ENCODE assay signal across 17 mouse cellular contexts in genomic region chr16:91228238-91229071, GRCm38 (mm10). TPM values are rescaled to one million over a fixed set of nuclear protein-coding genes. Genes with fewer than 3 reads are reported as not detected.
DNase-seq lines count a peak whose midpoint lies in the region; ATAC-seq and TF ChIP-seq lines count a peak whose summit lies in the region.
"Had no signal": no experiment of that assay in that cellular context is flagged by ENCODE, and none has a peak within 500 bp of the region (broad histone marks: within the 10 kb centered on the region; RNA-seq: fewer than 3 reads in every experiment).

No protein-coding gene starts in this region.

- H3K27me3 ChIP-seq in embryonic facial prominence, embryonic 10.5 days (replicated peaks; ENCODE audit: low read depth, poor library complexity, severe bottlenecking) = peaks cover 100% of the 10 kb centered on the region
- H3K27me3 ChIP-seq in hindbrain, embryonic 11.5 days (ENCODE audit: control insufficient read depth, insufficient read depth, low read length) = peaks cover 99% of the 10 kb centered on the region
- peaks cover 100% of the 10 kb centered on the region for H3K27me3 ChIP-seq in midbrain, embryonic 13.5 days
- H3K27me3 ChIP-seq in heart, embryonic 11.5 days (ENCODE audit: control insufficient read depth, insufficient read depth, low read length) = peaks cover 98% of the 10 kb centered on the region
- peaks cover 100% of the 10 kb centered on the region for H3K27me3 ChIP-seq in kidney, embryonic 15.5 days

- no peak for ATAC-seq in hindbrain, embryonic 11.5 days (ENCODE audit: low FRiP score)
- ATAC-seq in midbrain, embryonic 13.5 days = no peak
- no peak for ATAC-seq in heart, embryonic 11.5 days (replicated peaks; ENCODE audit: insufficient number of reproducible peaks, low FRiP score, low TSS enrichment)
- ATAC-seq in kidney, embryonic 15.5 days (replicated peaks; ENCODE audit: low FRiP score) = no peak
- ATAC-seq: activated CD4-positive, CD25-positive, alpha-beta regulatory T cell, adult 4 months had no signal

- TF ChIP-seq CTCF in cortical plate, adult 2 months (IDR thresholded peaks at IDR 0.05; ENCODE audit: extremely low read depth, insufficient read depth, low read length) = no peak

- H3K27ac ChIP-seq in cortical plate, adult 2 months (ENCODE audit: insufficient read depth, low read length) = no peak overlapping the region
- H3K27ac ChIP-seq in embryonic facial prominence, embryonic 10.5 days (replicated peaks) = no peak overlapping the region
- H3K27ac ChIP-seq in hindbrain, embryonic 11.5 days (ENCODE audit: low read depth, low read length) = no peak overlapping the region
- H3K27ac ChIP-seq in midbrain, embryonic 13.5 days = no peak overlapping the region
- H3K27ac ChIP-seq in heart, embryonic 11.5 days (ENCODE audit: low read depth, low read length) = no peak overlapping the region
- H3K27ac ChIP-seq in kidney, embryonic 15.5 days = no peak overlapping the region
- H3K27ac ChIP-seq: limb, embryonic 12.5 days had no signal

- under 1% methylated on average over 30 of the region's 30 CpGs for WGBS in embryonic facial prominence, embryonic 10.5 days
- WGBS in hindbrain, embryonic 11.5 days = 2% methylated on average over 30 of the region's 30 CpGs
- 1% methylated on average over 30 of the region's 30 CpGs for WGBS in midbrain, embryonic 13.5 days
- 3% methylated on average over 30 of the region's 30 CpGs for WGBS in heart, embryonic 11.5 days (ENCODE audit: insufficient replicate concordance)
- 1% methylated on average over 30 of the region's 30 CpGs for WGBS in kidney, embryonic 15.5 days

- no peaks in the 10 kb centered on the region for H3K36me3 ChIP-seq in embryonic facial prominence, embryonic 10.5 days (replicated peaks)
- no peaks in the 10 kb centered on the region for H3K36me3 ChIP-seq in hindbrain, embryonic 11.5 days (ENCODE audit: control insufficient read depth, insufficient read depth, low read length)
- no peaks in the 10 kb centered on the region for H3K36me3 ChIP-seq in midbrain, embryonic 13.5 days
- no peaks in the 10 kb centered on the region for H3K36me3 ChIP-seq in heart, embryonic 11.5 days (ENCODE audit: control insufficient read depth, insufficient read depth, low read length)
- H3K36me3 ChIP-seq in kidney, embryonic 15.5 days = no peaks in the 10 kb centered on the region
- H3K36me3 ChIP-seq: limb, embryonic 12.5 days had no signal

- no peaks in the 10 kb centered on the region for H3K4me1 ChIP-seq in cortical plate, adult 2 months (ENCODE audit: control insufficient read depth, insufficient read depth, low read length)
- H3K4me1 ChIP-seq in embryonic facial prominence, embryonic 10.5 days = peaks cover 38% of the 10 kb centered on the region
- peaks cover 10% of the 10 kb centered on the region; the same call in 1 of the 2 replicates for H3K4me1 ChIP-seq in hindbrain, embryonic 11.5 days (replicated peaks; ENCODE audit: control insufficient read depth, insufficient read depth, low read length)
- peaks cover 65% of the 10 kb centered on the region for H3K4me1 ChIP-seq in midbrain, embryonic 13.5 days (replicated peaks)
- H3K4me1 ChIP-seq in heart, embryonic 11.5 days (ENCODE audit: control insufficient read depth, insufficient read depth, low read length) = peaks cover 13% of the 10 kb centered on the region
- peaks cover 24% of the 10 kb centered on the region for H3K4me1 ChIP-seq in kidney, embryonic 15.5 days

- no peak for TF ChIP-seq POLR2A in cortical plate, adult 2 months (IDR thresholded peaks at IDR 0.05; ENCODE audit: extremely low read depth, insufficient read depth, low read length)

- no peaks in the 10 kb centered on the region for H3K9me3 ChIP-seq in embryonic facial prominence, embryonic 10.5 days
- no peaks in the 10 kb centered on the region for H3K9me3 ChIP-seq in hindbrain, embryonic 11.5 days (ENCODE audit: control insufficient read depth, low read length)
- H3K9me3 ChIP-seq in midbrain, embryonic 13.5 days = no peaks in the 10 kb centered on the region
- H3K9me3 ChIP-seq in heart, embryonic 11.5 days (replicated peaks; ENCODE audit: control insufficient read depth, low read length) = no peaks in the 10 kb centered on the region
- H3K9me3 ChIP-seq in kidney, embryonic 15.5 days (replicated peaks) = no peaks in the 10 kb centered on the region
- H3K9me3 ChIP-seq: limb, embryonic 12.5 days had no signal

- H3K4me3 ChIP-seq in cortical plate, adult 2 months (ENCODE audit: insufficient read depth, low read length) = peak overlapping the region; percentile 27; the same call in 1 of the 2 replicates
- peak overlapping the region; percentile 50 for H3K4me3 ChIP-seq in embryonic facial prominence, embryonic 10.5 days
- H3K4me3 ChIP-seq in hindbrain, embryonic 11.5 days (ENCODE audit: low read depth, low read length) = no peak overlapping the region
- H3K4me3 ChIP-seq in midbrain, embryonic 13.5 days (replicated peaks) = peak overlapping the region; percentile 34
- H3K4me3 ChIP-seq in heart, embryonic 11.5 days (ENCODE audit: low read depth, low read length) = no peak overlapping the region
- H3K4me3 ChIP-seq in kidney, embryonic 15.5 days (replicated peaks) = no peak overlapping the region
- H3K4me3 ChIP-seq: limb, embryonic 12.5 days had no signal

- H3K4me2 ChIP-seq in hindbrain, embryonic 11.5 days (replicated peaks; ENCODE audit: low read depth, low read length) = no peak overlapping the region
- H3K4me2 ChIP-seq in midbrain, embryonic 13.5 days (replicated peaks) = peak overlapping the region; percentile 49
- no peak overlapping the region for H3K4me2 ChIP-seq in heart, embryonic 11.5 days
- no peak overlapping the region for H3K4me2 ChIP-seq in kidney, embryonic 15.5 days
- H3K4me2 ChIP-seq: limb, embryonic 12.5 days had no signal

- DNase-seq in embryonic facial prominence, embryonic 10.5 days (ENCODE audit: low spot score) = peak; percentile 33
- DNase-seq in hindbrain, embryonic 11.5 days (ENCODE audit: low spot score) = peak; percentile 54
- no peak for DNase-seq in lung, postnatal 14 days
- DNase-seq in thymus, postnatal 14 days = no peak
- DNase-seq: cerebellum, postnatal 25 days; kidney, adult 11 months; lung, postnatal 4 days; thymus, postnatal 36 days had no signal

- no peak overlapping the region for H3K9ac ChIP-seq in hindbrain, embryonic 11.5 days (ENCODE audit: low read depth, low read length)
- no peak overlapping the region for H3K9ac ChIP-seq in midbrain, embryonic 13.5 days (replicated peaks)
- H3K9ac ChIP-seq in heart, embryonic 11.5 days (ENCODE audit: low read depth, low read length) = no peak overlapping the region
- H3K9ac ChIP-seq in kidney, embryonic 15.5 days = no peak overlapping the region
- H3K9ac ChIP-seq: limb, embryonic 12.5 days had no signal

RNA-seq across cellular contexts. Expression of gene Olig2, which starts 3.2 kb away (rescaled TPM):
- 32.9 and 37.9 TPM in 2 replicates for polyA plus RNA-seq in cortical plate, adult 2 months (2012; rRNA removed)
- 2.3 and 3.4 TPM in 2 replicates for polyA plus RNA-seq in embryonic facial prominence, embryonic 10.5 days (2016; fragmentation: Nextera tagmentation; extraction: Ambion mirVana)
- 0.76 and 1.2 TPM in 2 replicates for polyA plus RNA-seq in hindbrain, embryonic 11.5 days (2014; fragmentation: Nextera tagmentation; extraction: Ambion mirVana)
- 2.8 and 4.2 TPM in 2 replicates for polyA plus RNA-seq in midbrain, embryonic 13.5 days (2015; fragmentation: Nextera tagmentation; extraction: Ambion mirVana)
- polyA plus RNA-seq in heart, embryonic 11.5 days (2014; fragmentation: Nextera tagmentation; extraction: Ambion mirVana) = 0.06 TPM in 1 of 2 replicates, not detected in the other
- not detected in 2 replicates for polyA plus RNA-seq in kidney, embryonic 15.5 days (2015; fragmentation: Nextera tagmentation; extraction: Ambion mirVana)
- polyA plus RNA-seq: activated CD4-positive, CD25-positive, alpha-beta regulatory T cell, adult 4 months; heart, postnatal 0 days; limb, embryonic 12.5 days; liver, embryonic 16.5 days; stomach, embryonic 16.5 days had no signal

RNA-seq across cellular contexts. Expression of gene Olig1, which starts 41.1 kb away (rescaled TPM):
- polyA plus RNA-seq in cortical plate, adult 2 months (2012; rRNA removed) = 202 and 230 TPM in 2 replicates
- polyA plus RNA-seq in embryonic facial prominence, embryonic 10.5 days (2016; fragmentation: Nextera tagmentation; extraction: Ambion mirVana) = 1.9 and 3.3 TPM in 2 replicates
- 0.40 and 0.84 TPM in 2 replicates for polyA plus RNA-seq in hindbrain, embryonic 11.5 days (2014; fragmentation: Nextera tagmentation; extraction: Ambion mirVana)
- polyA plus RNA-seq in midbrain, embryonic 13.5 days (2015; fragmentation: Nextera tagmentation; extraction: Ambion mirVana) = 11.3 and 12.6 TPM in 2 replicates
- not detected in 2 replicates for polyA plus RNA-seq in heart, embryonic 11.5 days (2014; fragmentation: Nextera tagmentation; extraction: Ambion mirVana)
- 0.09 and 0.12 TPM in 2 replicates for polyA plus RNA-seq in kidney, embryonic 15.5 days (2015; fragmentation: Nextera tagmentation; extraction: Ambion mirVana)
- polyA plus RNA-seq: activated CD4-positive, CD25-positive, alpha-beta regulatory T cell, adult 4 months; heart, postnatal 0 days had no signal

Comparison
In these comparisons a context has a peak if more than half of its experiments do, and no peak if none do; other contexts are left out.
1. H3K4me3 ChIP-seq: peak in cortical plate, adult 2 months (single experiment), embryonic facial prominence, embryonic 10.5 days (single experiment) and midbrain, embryonic 13.5 days (single experiment); none in hindbrain, embryonic 11.5 days (single experiment), heart, embryonic 11.5 days (single experiment) and kidney, embryonic 15.5 days (single experiment).
2. DNase-seq: peak in embryonic facial prominence, embryonic 10.5 days (single experiment) and hindbrain, embryonic 11.5 days (single experiment); none in lung, postnatal 14 days (single experiment) and thymus, postnatal 14 days (single experiment).
3. RNA of gene Olig1, which starts 41.1 kb away (polyA plus RNA-seq): 202 to 230 TPM in cortical plate, adult 2 months; 11.3 to 12.6 TPM in midbrain, embryonic 13.5 days, 1.9 to 3.3 TPM in embryonic facial prominence, embryonic 10.5 days, 0.40 to 0.84 TPM in hindbrain, embryonic 11.5 days, 0.09 to 0.12 TPM in kidney, embryonic 15.5 days and not detected in heart, embryonic 11.5 days; every median in the first group is over 10 times any median in the second.